Mouse (Mus musculus) erythroblast, embryonic 14.5 days (primary cell): Measurements from ENCODE around the gene Mindy4b-ps.

Experiments
- GATA1 ChIP-seq: IDR thresholded peaks from 2 replicates; pipeline ENCODE4 v1.6.1; 2012; ENCODE audit warnings: low read length, inconsistent platforms, mixed read lengths
- TAL1 ChIP-seq: IDR thresholded peaks from 3 replicates; pipeline ENCODE4 v1.6.1; 2012; ENCODE audit warnings: low read length, inconsistent platforms, mixed read lengths

GRCm38 (mm10) chr3:58748724-58749123 lies 73.4 kb downstream of the Mindy4b-ps start:
- no peak for TF ChIP-seq TAL1
- TF ChIP-seq GATA1: no peak
